Mouse (Mus musculus): ENCODE results near the gene Kdm5a. TPM values are rescaled to one million over a fixed set of nuclear protein-coding genes. Genes with fewer than 3 reads are reported as not detected.

The Kdm5a gene
- polyA plus RNA-seq, 1 experiment from 2014 or later: 45.2 TPM

- Histone ChIP-seq H3K9ac (no peak overlapping the region), H3K27ac (no peak overlapping the region), H3K9me3 (no peaks in the 10 kb centered on the region), H3K4me2 (no peak overlapping the region), H3K4me3 (no peak overlapping the region), H3K27me3 (peaks cover 31% of the 10 kb centered on the region), H3K36me3 (no peaks in the 10 kb centered on the region), H3K4me1 (peaks cover 19% of the 10 kb centered on the region)
- 42% methylated on average over 4 of the region's 4 CpGs for WGBS
- no peak for ATAC-seq (ENCODE audit: borderline replicate concordance, extremely low read depth, low FRiP score, low TSS enrichment)
Measured at GRCm38 (mm10) chr6:120465393-120465792, 101.5 kb downstream of the Kdm5a start.

GRCm38 (mm10) chr6:120466609-120467329, 102.8 kb downstream of the Kdm5a start:
- Histone ChIP-seq H3K9me3 (no peaks in the 10 kb centered on the region), H3K4me1 (peaks cover 19% of the 10 kb centered on the region), H3K36me3 (no peaks in the 10 kb centered on the region), H3K4me2 (no peak overlapping the region), H3K27me3 (peaks cover 23% of the 10 kb centered on the region), H3K4me3 (no peak overlapping the region), H3K9ac (no peak overlapping the region), H3K27ac (no peak overlapping the region)
- no peak for ATAC-seq (ENCODE audit: borderline replicate concordance, extremely low read depth, low FRiP score, low TSS enrichment)
- WGBS: 72% methylated on average over 10 of the region's 10 CpGs

DNA sequence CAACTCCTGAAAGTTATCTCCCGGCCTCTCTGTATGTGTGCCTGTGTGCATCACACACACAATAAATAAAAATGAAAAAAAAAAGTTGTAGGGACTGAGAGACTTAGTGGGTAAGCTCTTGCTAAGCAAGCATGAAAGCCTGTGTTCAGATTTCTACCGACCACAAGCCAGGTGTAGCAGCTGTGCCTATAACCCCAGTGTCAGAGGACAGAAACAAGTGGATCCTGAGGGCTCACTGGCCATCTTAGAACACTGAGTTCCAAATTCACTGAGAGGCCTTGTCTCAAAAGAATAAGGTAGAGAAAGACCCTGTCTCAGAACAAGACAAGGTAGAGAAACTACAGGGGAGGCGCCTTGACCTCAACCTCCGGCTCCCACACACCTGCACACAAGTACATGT, 104.3 kb downstream of the Kdm5a start:
- H3K36me3 ChIP-seq: no peaks in the 10 kb centered on the region
- H3K9me3 ChIP-seq: no peaks in the 10 kb centered on the region
- H3K27me3 ChIP-seq: peaks cover 14% of the 10 kb centered on the region; the same call in 1 of the 2 replicates
- WGBS: 85% methylated on average over 4 of the region's 4 CpGs
- H3K9ac ChIP-seq: no peak overlapping the region
- H3K4me1 ChIP-seq: peaks cover 20% of the 10 kb centered on the region
- H3K4me3 ChIP-seq: no peak overlapping the region
- no peak overlapping the region for H3K27ac ChIP-seq
- ATAC-seq (ENCODE audit: borderline replicate concordance, extremely low read depth, low FRiP score, low TSS enrichment): no peak
- no peak overlapping the region for H3K4me2 ChIP-seq

DNA sequence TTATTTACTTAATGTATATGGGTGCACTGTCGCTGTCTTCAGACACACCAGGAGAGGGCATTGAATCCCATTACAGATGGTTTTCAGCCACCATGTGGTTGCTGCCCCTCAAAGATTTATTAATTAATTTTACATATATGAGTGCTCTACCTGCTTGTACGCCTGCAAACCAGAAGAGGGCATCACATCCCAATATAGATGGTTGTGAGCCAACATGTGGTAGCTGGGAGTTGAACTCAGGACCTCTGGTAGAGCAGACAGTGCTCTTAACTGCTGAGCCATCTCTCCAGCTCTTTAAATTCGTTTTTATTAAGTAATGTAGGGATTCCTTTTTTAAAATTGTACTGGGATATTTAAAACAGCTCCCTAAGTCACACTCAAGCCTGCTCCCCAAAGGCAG, 105.3 kb downstream of the Kdm5a start:
- ATAC-seq (ENCODE audit: borderline replicate concordance, extremely low read depth, low FRiP score, low TSS enrichment): no peak
- WGBS: 60% methylated on average over 3 of the region's 3 CpGs

DNA sequence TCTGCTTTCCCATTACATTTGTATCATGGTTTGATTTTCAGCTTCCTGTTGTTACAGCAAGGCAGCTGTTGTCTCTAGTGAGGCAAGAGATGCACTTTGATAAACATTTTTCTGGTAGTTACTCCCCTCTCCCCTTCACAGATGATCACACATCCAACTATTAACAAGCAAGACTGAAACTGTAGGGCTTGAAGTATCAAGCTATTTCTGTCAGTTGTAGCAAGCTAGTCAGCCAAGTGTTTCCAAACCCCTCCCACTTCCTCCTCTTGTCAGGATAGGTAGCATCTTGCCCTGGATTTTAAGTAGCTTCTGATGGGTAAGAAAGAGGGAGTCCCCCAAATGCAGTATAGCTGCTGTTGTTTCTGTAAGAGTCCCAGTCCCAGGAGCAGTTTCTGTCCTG, 105.8 kb downstream of the Kdm5a start:
- ATAC-seq (ENCODE audit: borderline replicate concordance, extremely low read depth, low FRiP score, low TSS enrichment): no peak
- H3K4me1 ChIP-seq: peaks cover 13% of the 10 kb centered on the region
- H3K36me3 ChIP-seq: no peaks in the 10 kb centered on the region
- H3K27ac ChIP-seq: no peak overlapping the region
- no peak overlapping the region for H3K4me2 ChIP-seq
- no peaks in the 10 kb centered on the region for H3K9me3 ChIP-seq
- no peak overlapping the region for H3K4me3 ChIP-seq
- H3K9ac ChIP-seq: no peak overlapping the region
- H3K27me3 ChIP-seq: peaks cover under 1% of the 10 kb centered on the region; the same call in 1 of the 2 replicates

More for the DNA sequence above, 105.3 kb downstream of the Kdm5a start:
- Histone ChIP-seq H3K4me2 (no peak overlapping the region), H3K9ac (no peak overlapping the region), H3K4me1 (peaks cover 16% of the 10 kb centered on the region), H3K36me3 (no peaks in the 10 kb centered on the region), H3K27me3 (peaks cover 6% of the 10 kb centered on the region; the same call in 1 of the 2 replicates), H3K4me3 (no peak overlapping the region), H3K9me3 (no peaks in the 10 kb centered on the region), H3K27ac (no peak overlapping the region)

DNA sequence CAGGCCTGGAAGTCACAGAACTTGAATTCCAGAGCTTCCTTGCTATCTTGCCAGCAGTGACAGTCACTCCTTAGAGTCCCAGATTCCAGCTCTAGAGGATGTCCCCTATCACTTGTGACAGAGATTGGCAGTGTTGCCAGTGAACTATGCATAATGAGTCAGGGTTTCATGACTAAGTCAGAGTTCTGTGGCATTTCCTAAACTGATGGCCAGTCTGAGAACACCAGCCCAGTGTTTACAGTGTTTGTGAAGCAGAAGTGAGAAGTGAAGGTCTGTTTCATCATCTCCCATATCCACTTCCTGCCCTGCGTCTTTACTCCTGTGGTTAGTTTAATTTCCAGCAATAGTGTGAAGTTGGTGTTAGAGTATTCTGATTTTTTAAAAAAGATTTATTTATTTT, 106.7 kb downstream of the Kdm5a start:
- H3K36me3 ChIP-seq: no peaks in the 10 kb centered on the region
- no peak overlapping the region for H3K4me2 ChIP-seq
- no peak overlapping the region for H3K9ac ChIP-seq
- H3K4me1 ChIP-seq: peaks cover 14% of the 10 kb centered on the region
- WGBS: 41% methylated on average over 1 of the region's 1 CpGs
- H3K9me3 ChIP-seq: no peaks in the 10 kb centered on the region
- H3K27ac ChIP-seq: no peak overlapping the region
- no peak for ATAC-seq (ENCODE audit: borderline replicate concordance, extremely low read depth, low FRiP score, low TSS enrichment)
- H3K4me3 ChIP-seq: no peak overlapping the region
- H3K27me3 ChIP-seq: no peaks in the 10 kb centered on the region

DNA sequence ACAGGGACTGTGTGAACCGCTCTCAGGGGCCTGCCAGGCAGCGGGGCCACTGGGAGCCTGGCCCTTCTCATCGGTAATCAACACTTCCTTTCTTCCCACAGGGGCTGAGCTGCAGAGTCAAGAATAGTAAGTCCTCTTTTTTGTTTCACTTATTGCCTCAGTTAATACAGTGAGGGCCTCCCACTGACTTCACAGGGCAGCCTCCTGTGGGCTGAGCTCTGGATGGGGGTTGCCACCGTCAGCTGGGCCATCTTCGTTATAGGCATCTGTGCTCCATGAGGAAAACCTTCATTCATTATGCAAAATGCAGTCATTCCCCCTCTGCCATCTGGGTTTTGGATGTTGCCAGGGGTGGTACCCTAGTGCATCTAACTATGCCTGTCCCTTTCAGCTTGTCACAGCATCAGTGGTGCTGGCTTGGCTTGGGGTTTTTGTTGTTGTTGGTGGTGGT, 108.1 kb downstream of the Kdm5a start:
- Histone ChIP-seq H3K9ac (no peak overlapping the region), H3K27me3 (no peaks in the 10 kb centered on the region), H3K4me2 (no peak overlapping the region), H3K27ac (no peak overlapping the region), H3K9me3 (no peaks in the 10 kb centered on the region), H3K4me3 (no peak overlapping the region), H3K36me3 (no peaks in the 10 kb centered on the region), H3K4me1 (peaks cover 14% of the 10 kb centered on the region)
- no peak for ATAC-seq (ENCODE audit: borderline replicate concordance, extremely low read depth, low FRiP score, low TSS enrichment)
- WGBS: 34% methylated on average over 5 of the region's 5 CpGs

DNA sequence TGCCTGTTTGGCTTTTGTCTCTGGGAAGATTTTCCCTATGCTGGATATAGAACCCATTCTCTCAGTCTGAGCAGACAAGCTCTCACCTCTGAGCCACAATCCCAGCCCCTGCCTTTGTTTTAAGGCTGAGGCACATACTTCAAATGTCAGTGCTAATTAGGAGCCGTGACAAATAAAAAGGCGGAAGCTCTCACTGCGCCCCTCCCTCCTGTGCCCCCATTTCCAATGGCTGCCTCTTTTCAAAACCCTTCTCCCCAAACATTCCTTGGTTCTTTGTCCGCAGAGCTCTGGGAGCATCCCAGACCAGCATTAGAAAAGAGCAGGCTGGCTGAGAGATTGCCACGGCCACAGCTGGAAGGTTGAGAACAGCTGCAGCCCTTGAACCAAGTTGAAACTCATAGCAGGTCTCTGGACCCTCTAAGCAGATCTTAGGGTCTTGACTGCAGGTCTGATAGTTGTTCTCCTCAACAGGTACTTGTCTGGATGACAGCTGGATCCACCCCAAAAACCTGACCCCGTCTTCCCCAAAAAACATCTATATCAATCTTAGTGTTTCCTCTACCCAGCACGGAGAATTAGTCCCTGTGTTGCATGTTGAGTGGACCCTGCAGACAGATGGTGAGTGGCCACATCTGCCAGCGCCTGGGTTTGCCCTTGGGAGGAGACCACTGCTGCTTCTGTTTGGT, 108.7 kb downstream of the Kdm5a start:
- Histone ChIP-seq H3K4me3 (no peak overlapping the region), H3K9ac (no peak overlapping the region), H3K27ac (no peak overlapping the region), H3K4me2 (no peak overlapping the region), H3K4me1 (peaks cover 14% of the 10 kb centered on the region), H3K36me3 (no peaks in the 10 kb centered on the region), H3K27me3 (no peaks in the 10 kb centered on the region), H3K9me3 (no peaks in the 10 kb centered on the region)
- no peak for ATAC-seq (ENCODE audit: borderline replicate concordance, extremely low read depth, low FRiP score, low TSS enrichment)
- WGBS: 43% methylated on average over 8 of the region's 8 CpGs

- H3K36me3 ChIP-seq: no peaks in the 10 kb centered on the region
- no peak overlapping the region for H3K27ac ChIP-seq
- H3K9ac ChIP-seq: no peak overlapping the region
- peak; percentile 23; the same call in 1 of the 2 replicates for ATAC-seq (ENCODE audit: borderline replicate concordance, extremely low read depth, low FRiP score, low TSS enrichment)
- WGBS: 29% methylated on average over 5 of the region's 5 CpGs
- no peaks in the 10 kb centered on the region for H3K27me3 ChIP-seq
- no peak overlapping the region for H3K4me2 ChIP-seq
- H3K9me3 ChIP-seq: no peaks in the 10 kb centered on the region
- peaks cover 14% of the 10 kb centered on the region for H3K4me1 ChIP-seq
- H3K4me3 ChIP-seq: no peak overlapping the region
Measured at GRCm38 (mm10) chr6:120473427-120473826, 109.5 kb downstream of the Kdm5a start.

- WGBS: 52% methylated on average over 8 of the region's 8 CpGs
- ATAC-seq (ENCODE audit: borderline replicate concordance, extremely low read depth, low FRiP score, low TSS enrichment): no peak
- H3K36me3 ChIP-seq: no peaks in the 10 kb centered on the region
Measured at GRCm38 (mm10) chr6:120475288-120475687, 111.4 kb downstream of the Kdm5a start.

DNA sequence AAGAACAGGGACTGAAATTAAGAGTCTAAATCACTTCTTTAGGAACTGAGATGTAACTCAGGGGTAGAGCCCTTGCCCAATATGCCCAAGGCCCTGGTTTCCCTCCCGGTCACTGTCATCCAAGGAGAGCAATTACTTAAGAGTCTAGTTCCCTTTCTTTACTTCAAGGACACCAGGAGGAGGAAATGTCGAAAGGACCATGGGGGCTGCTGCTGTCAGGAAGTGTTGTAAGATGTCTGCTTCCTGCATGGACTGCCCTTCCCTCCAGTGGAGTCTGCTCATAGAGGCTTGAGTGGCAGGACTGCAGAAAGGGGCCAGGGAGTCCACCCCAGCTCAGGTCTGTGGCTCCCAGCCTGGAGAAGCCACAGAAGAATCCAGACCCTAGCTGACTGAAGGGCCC, 115.4 kb downstream of the Kdm5a start:
- 52% methylated on average over 2 of the region's 2 CpGs for WGBS

More at GRCm38 (mm10) chr6:120475288-120475687, 111.4 kb downstream of the Kdm5a start:
- H3K9me3 ChIP-seq: no peaks in the 10 kb centered on the region
- no peak overlapping the region for H3K4me2 ChIP-seq
- no peak overlapping the region for H3K27ac ChIP-seq
- no peak overlapping the region for H3K9ac ChIP-seq
- H3K4me1 ChIP-seq: peaks cover 14% of the 10 kb centered on the region
- H3K4me3 ChIP-seq: no peak overlapping the region
- H3K27me3 ChIP-seq: no peaks in the 10 kb centered on the region

DNA sequence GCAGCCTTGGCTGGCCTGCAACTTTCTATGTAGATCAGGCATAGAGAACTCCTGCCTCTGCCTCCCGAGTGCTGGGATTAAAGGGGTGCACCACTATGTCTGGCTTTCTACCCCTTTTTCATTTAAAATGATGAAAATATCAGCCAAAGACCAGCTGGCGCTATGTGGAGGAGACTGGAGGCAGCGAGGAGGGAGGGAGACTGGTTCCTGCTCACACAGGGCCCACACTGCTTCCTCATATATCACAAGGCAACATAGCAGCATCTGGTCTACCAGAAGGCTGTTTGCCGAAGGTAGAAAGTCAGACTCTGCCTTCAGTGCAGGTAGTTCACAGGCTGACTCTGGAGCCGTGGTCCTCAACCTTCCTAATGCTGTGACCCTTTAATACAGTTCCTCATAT, 116.4 kb downstream of the Kdm5a start:
- Histone ChIP-seq H3K4me1 (peaks cover 8% of the 10 kb centered on the region), H3K27me3 (no peaks in the 10 kb centered on the region), H3K9ac (no peak overlapping the region), H3K4me2 (no peak overlapping the region), H3K27ac (no peak overlapping the region), H3K4me3 (no peak overlapping the region), H3K36me3 (peaks cover 5% of the 10 kb centered on the region; the same call in 1 of the 2 replicates), H3K9me3 (no peaks in the 10 kb centered on the region)
- no peak for ATAC-seq (ENCODE audit: borderline replicate concordance, extremely low read depth, low FRiP score, low TSS enrichment)
- 91% methylated on average over 5 of the region's 5 CpGs for WGBS

More for the DNA sequence above, 115.4 kb downstream of the Kdm5a start:
- ATAC-seq (ENCODE audit: borderline replicate concordance, extremely low read depth, low FRiP score, low TSS enrichment): peak; percentile 47; the same call in 1 of the 2 replicates
- H3K9me3 ChIP-seq: no peaks in the 10 kb centered on the region
- peaks cover 10% of the 10 kb centered on the region for H3K4me1 ChIP-seq
- no peak overlapping the region for H3K4me2 ChIP-seq
- H3K9ac ChIP-seq: no peak overlapping the region
- H3K36me3 ChIP-seq: peaks cover 5% of the 10 kb centered on the region; the same call in 1 of the 2 replicates
- H3K27ac ChIP-seq: no peak overlapping the region
- no peak overlapping the region for H3K4me3 ChIP-seq
- H3K27me3 ChIP-seq: no peaks in the 10 kb centered on the region

Measured in lung, embryonic 15.5 days (tissue).